Mouse (Mus musculus): Measurements from ENCODE around the gene Olfr839-ps1. TPM values are rescaled to one million over a fixed set of nuclear protein-coding genes. Genes with fewer than 3 reads are reported as not detected.

Gene Olfr839-ps1
- polyA plus RNA-seq (2014; fragmentation: Nextera tagmentation; extraction: Ambion mirVana): 0.01 TPM in 1 of 2 replicates, not detected in the other

GRCm38 (mm10) chr9:19177212-19177611, at the start of gene Olfr839-ps1:
TSS of gene Olfr839-ps1 (minus strand) at chr9:19177312.
- DNase-seq (ENCODE audit: low spot score) (no peak), ATAC-seq (replicated peaks; ENCODE audit: low FRiP score) (no peak)
- no peak within 1 kb of the TSS for H3K4me3 ChIP-seq (ENCODE audit: low read depth, low read length)
- H3K4me1 ChIP-seq (replicated peaks; ENCODE audit: control insufficient read depth, insufficient read depth, low read length): no peaks in the 10 kb centered on the region
- H3K27ac ChIP-seq (ENCODE audit: low read depth, low read length): no peak within 1 kb of the TSS
- H3K36me3 ChIP-seq (ENCODE audit: control insufficient read depth, insufficient read depth, low read length): no peaks in the 10 kb centered on the region
- WGBS: 72% methylated on average over 1 of the region's 1 CpGs
- H3K4me2 ChIP-seq: no peak within 1 kb of the TSS
- H3K9me3 ChIP-seq (ENCODE audit: control insufficient read depth, low read length): no peaks in the 10 kb centered on the region; the same call in 1 of the 2 replicates
- no peaks in the 10 kb centered on the region for H3K27me3 ChIP-seq (replicated peaks; ENCODE audit: control insufficient read depth, insufficient read depth, low read length)
- no peak within 1 kb of the TSS for H3K9ac ChIP-seq (ENCODE audit: low read depth, low read length)

DNA sequence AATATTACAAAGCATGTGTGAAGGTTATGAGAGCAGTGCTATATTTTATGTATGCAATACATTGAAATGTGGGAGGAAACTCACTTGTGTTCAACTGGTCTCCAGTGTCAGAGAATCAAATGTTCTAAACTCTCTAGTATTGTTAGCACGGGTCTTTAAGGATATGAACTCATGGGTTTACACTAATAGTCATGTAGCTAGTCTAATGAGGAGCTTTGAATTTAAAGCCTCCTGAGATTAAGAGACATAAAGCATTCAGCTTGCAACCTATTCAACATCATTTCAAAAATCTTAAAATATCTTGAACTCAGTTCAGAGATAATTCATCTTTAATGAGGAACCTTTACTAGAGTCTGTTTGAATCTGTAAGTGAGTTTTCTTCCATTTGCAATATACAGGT, 41.1 kb downstream of the Olfr839-ps1 start, which contains the start of gene Olfr837:
TSS of gene Olfr837 (plus strand) at position 301 of the 400 bp plus-strand sequence.
- no peak within 1 kb of the TSS for H3K4me2 ChIP-seq
- no peak within 1 kb of the TSS for H3K4me3 ChIP-seq (ENCODE audit: low read depth, low read length)
- DNase-seq (ENCODE audit: low spot score) (no peak), ATAC-seq (replicated peaks; ENCODE audit: low FRiP score) (no peak)
- 60% methylated on average over 1 of the region's 1 CpGs for WGBS
- no peaks in the 10 kb centered on the region for H3K27me3 ChIP-seq (replicated peaks; ENCODE audit: control insufficient read depth, insufficient read depth, low read length)
- H3K9ac ChIP-seq (ENCODE audit: low read depth, low read length): no peak within 1 kb of the TSS
- no peaks in the 10 kb centered on the region for H3K36me3 ChIP-seq (ENCODE audit: control insufficient read depth, insufficient read depth, low read length)
- no peaks in the 10 kb centered on the region for H3K4me1 ChIP-seq (replicated peaks; ENCODE audit: control insufficient read depth, insufficient read depth, low read length)
- no peak within 1 kb of the TSS for H3K27ac ChIP-seq (ENCODE audit: low read depth, low read length)
- H3K9me3 ChIP-seq (ENCODE audit: control insufficient read depth, low read length): no peaks in the 10 kb centered on the region

GRCm38 (mm10) chr9:19120082-19120481, 57.0 kb downstream of the Olfr839-ps1 start, which contains the start of gene Olfr836:
TSS of gene Olfr836 (plus strand) at chr9:19120382.
- DNase-seq (ENCODE audit: low spot score) (no peak), ATAC-seq (replicated peaks; ENCODE audit: low FRiP score) (no peak)
- Histone ChIP-seq H3K27me3 (replicated peaks; ENCODE audit: control insufficient read depth, insufficient read depth, low read length) (no peaks in the 10 kb centered on the region), H3K36me3 (ENCODE audit: control insufficient read depth, insufficient read depth, low read length) (no peaks in the 10 kb centered on the region), H3K4me1 (replicated peaks; ENCODE audit: control insufficient read depth, insufficient read depth, low read length) (no peaks in the 10 kb centered on the region), H3K9ac (ENCODE audit: low read depth, low read length) (no peak within 1 kb of the TSS), H3K9me3 (ENCODE audit: control insufficient read depth, low read length) (no peaks in the 10 kb centered on the region), H3K27ac (ENCODE audit: low read depth, low read length) (no peak within 1 kb of the TSS), H3K4me3 (ENCODE audit: low read depth, low read length) (no peak within 1 kb of the TSS), H3K4me2 (no peak within 1 kb of the TSS)

Other genes starting within 250 kb of the Olfr839-ps1 start
- gene Olfr832, start 240.2 kb downstream of the Olfr839-ps1 start, polyA plus RNA-seq (2014; fragmentation: Nextera tagmentation; extraction: Ambion mirVana): not detected in 2 replicates
- gene Olfr834, start 189.3 kb downstream of the Olfr839-ps1 start, polyA plus RNA-seq (2014; fragmentation: Nextera tagmentation; extraction: Ambion mirVana): not detected in 2 replicates
- gene Olfr835, start 144.6 kb downstream of the Olfr839-ps1 start, polyA plus RNA-seq (2014; fragmentation: Nextera tagmentation; extraction: Ambion mirVana): not detected in 2 replicates
- gene Olfr836, start 56.9 kb downstream of the Olfr839-ps1 start, polyA plus RNA-seq (2014; fragmentation: Nextera tagmentation; extraction: Ambion mirVana): not detected in 2 replicates
- not detected in 2 replicates for gene Olfr837, start 41.0 kb downstream of the Olfr839-ps1 start, polyA plus RNA-seq (2014; fragmentation: Nextera tagmentation; extraction: Ambion mirVana)
- gene Olfr843, start 74.7 kb upstream of the Olfr839-ps1 start, polyA plus RNA-seq (2014; fragmentation: Nextera tagmentation; extraction: Ambion mirVana): not detected in 2 replicates
- not detected in 2 replicates for gene Olfr844, start 139.0 kb upstream of the Olfr839-ps1 start, polyA plus RNA-seq (2014; fragmentation: Nextera tagmentation; extraction: Ambion mirVana)
- gene Olfr845, start 159.1 kb upstream of the Olfr839-ps1 start, polyA plus RNA-seq (2014; fragmentation: Nextera tagmentation; extraction: Ambion mirVana): not detected in 2 replicates
- not detected in 2 replicates for gene Olfr846, start 186.7 kb upstream of the Olfr839-ps1 start, polyA plus RNA-seq (2014; fragmentation: Nextera tagmentation; extraction: Ambion mirVana)
- gene Olfr847, start 201.4 kb upstream of the Olfr839-ps1 start, polyA plus RNA-seq (2014; fragmentation: Nextera tagmentation; extraction: Ambion mirVana): not detected in 2 replicates